Mouse (Mus musculus) CH12.LX (cell line): Measurements from ENCODE around the gene Tbc1d16. TPM values are rescaled to one million over a fixed set of nuclear protein-coding genes. Genes with fewer than 3 reads are reported as not detected.

Source experiments
- DNase-seq: peaks from one replicate; pipeline ENCODE4 v3.0.0-alpha.2; 2013; ENCODE audit errors: extremely low read depth
- H3K27ac ChIP-seq: 2 replicates; pipeline ENCODE4 v1.5.1; 2012; ENCODE audit warnings: low read depth, mild to moderate bottlenecking, control low read depth, moderate library complexity; ENCODE audit not compliant: insufficient read depth
- H3K27me3 ChIP-seq: replicated peaks from 2 replicates; pipeline ENCODE3; 2012; ENCODE audit warnings: inconsistent platforms
- H3K36me3 ChIP-seq, 2 experiments: replicated peaks in 1 of 2; 2 replicates each; pipeline versions ENCODE3 to v1.6.1; 2012; ENCODE audit warnings: inconsistent platforms in 1 of 2, low read length in 1 of 2, mild to moderate bottlenecking in 1 of 2, mixed read lengths in 1 of 2, moderate library complexity in 1 of 2; ENCODE audit not compliant: control insufficient read depth in 1 of 2, insufficient read depth in 1 of 2
- H3K4me1 ChIP-seq, 2 experiments: 2 replicates each; pipeline ENCODE4 v1.6.1; 2012; ENCODE audit warnings: inconsistent platforms in 1 of 2, moderate library complexity in 1 of 2; ENCODE audit not compliant: insufficient read depth in 2 of 2, control insufficient read depth in 1 of 2
- H3K4me2 ChIP-seq: 2 replicates; pipeline ENCODE4 v1.6.1; 2012; ENCODE audit warnings: low read depth, mild to moderate bottlenecking, control low read depth; ENCODE audit not compliant: poor library complexity, insufficient read depth, severe bottlenecking
- H3K4me3 ChIP-seq, 3 experiments: fragments of 150-350 bp in 1 of 3; sonication (generic) in 1 of 3; replicated peaks in 1 of 3; 2 replicates each; pipeline versions ENCODE3 to v1.5.1; 2011 to 2012; ENCODE audit warnings: low read depth in 2 of 3, low read length in 2 of 3, mild to moderate bottlenecking in 2 of 3, moderate library complexity in 2 of 3, control low read depth in 1 of 3, improper control_type of control experiment in 1 of 3, inconsistent platforms in 1 of 3, mixed read lengths in 1 of 3; ENCODE audit not compliant: poor library complexity in 1 of 3
- H3K79me2 ChIP-seq: replicated peaks from 2 replicates; pipeline ENCODE4 v1.6.1; 2012; ENCODE audit warnings: mild to moderate bottlenecking, moderate library complexity; ENCODE audit not compliant: control insufficient read depth, poor library complexity, insufficient read depth, severe bottlenecking; ENCODE audit errors: extremely low read depth
- H3K9ac ChIP-seq: 2 replicates; pipeline ENCODE4 v1.6.1; 2012; ENCODE audit warnings: low read depth, mild to moderate bottlenecking, control low read depth, moderate library complexity; ENCODE audit not compliant: insufficient read depth
- H3K9me3 ChIP-seq: replicated peaks from 2 replicates; pipeline ENCODE3; 2012; ENCODE audit warnings: low read length, inconsistent platforms, mixed read lengths
- BHLHE40 ChIP-seq: IDR thresholded peaks from 2 replicates; pipeline ENCODE4 v1.6.1; 2011; ENCODE audit warnings: mild to moderate bottlenecking, low read depth, low read length, improper control_type of control experiment
- CHD1 ChIP-seq: IDR thresholded peaks from 2 replicates; pipeline ENCODE4 v1.6.1; 2012; ENCODE audit warnings: low read depth, low read length, improper control_type of control experiment, inconsistent platforms
- CHD2 ChIP-seq: IDR thresholded peaks from 2 replicates; pipeline ENCODE4 v1.6.1; 2011; ENCODE audit warnings: low read length, improper control_type of control experiment
- CTCF ChIP-seq, 2 experiments: IDR thresholded peaks in 1 of 2; conservative IDR thresholded peaks in 1 of 2; 2 replicates each; pipeline ENCODE4 v1.5.1; 2011 to 2012; ENCODE audit warnings: low read depth in 2 of 2, low read length in 2 of 2, improper control_type of control experiment in 1 of 2, inconsistent platforms in 1 of 2, mild to moderate bottlenecking in 1 of 2, moderate library complexity in 1 of 2
- E2F4 ChIP-seq: IDR thresholded peaks from 2 replicates; pipeline ENCODE4 v1.6.1; 2011; ENCODE audit warnings: low read depth, low read length, improper control_type of control experiment; ENCODE audit not compliant: insufficient replicate concordance
- ELF1 ChIP-seq: IDR thresholded peaks from 2 replicates; pipeline ENCODE4 v1.6.1; 2014; ENCODE audit warnings: low read depth, mild to moderate bottlenecking, inconsistent platforms, low read length, improper control_type of control experiment
- EP300 ChIP-seq: IDR thresholded peaks from 2 replicates; pipeline ENCODE4 v1.6.1; 2011; ENCODE audit warnings: low read length, improper control_type of control experiment
- ETS1 ChIP-seq: conservative IDR thresholded peaks from 2 replicates; pipeline ENCODE4 v1.6.1; 2012; ENCODE audit warnings: low read depth, mild to moderate bottlenecking, inconsistent platforms, low read length, improper control_type of control experiment, moderate library complexity
- GABPA ChIP-seq: IDR thresholded peaks from 2 replicates; pipeline ENCODE4 v1.6.1; 2012; ENCODE audit warnings: low read depth, low read length, improper control_type of control experiment, inconsistent platforms; ENCODE audit not compliant: insufficient replicate concordance
- HCFC1 ChIP-seq: IDR thresholded peaks from 2 replicates; pipeline ENCODE4 v1.6.1; 2012; ENCODE audit warnings: low read depth, mild to moderate bottlenecking, inconsistent platforms, low read length, improper control_type of control experiment
- IRF4 ChIP-seq: IDR thresholded peaks from 2 replicates; pipeline ENCODE4 v1.6.1; 2014; ENCODE audit warnings: low read depth, mild to moderate bottlenecking, inconsistent platforms, low read length, improper control_type of control experiment
- JUN ChIP-seq: IDR thresholded peaks from 2 replicates; pipeline ENCODE4 v1.6.1; 2011; ENCODE audit warnings: low read depth, mild to moderate bottlenecking, low read length, improper control_type of control experiment, moderate library complexity; ENCODE audit not compliant: insufficient read depth
- JUND ChIP-seq: conservative IDR thresholded peaks from 2 replicates; pipeline ENCODE4 v1.6.1; 2011; ENCODE audit warnings: low read depth, low read length, improper control_type of control experiment
- KAT2A ChIP-seq: IDR thresholded peaks from 2 replicates; pipeline ENCODE4 v1.6.1; 2012; ENCODE audit warnings: low read length, improper control_type of control experiment, inconsistent platforms; ENCODE audit not compliant: insufficient replicate concordance
- MAFK ChIP-seq: IDR thresholded peaks from 2 replicates; pipeline ENCODE4 v1.6.1; 2011; ENCODE audit warnings: low read length, improper control_type of control experiment; ENCODE audit not compliant: insufficient replicate concordance
- MAX ChIP-seq: IDR thresholded peaks from 2 replicates; pipeline ENCODE4 v1.6.1; 2011; ENCODE audit warnings: low read length, improper control_type of control experiment
- MAZ ChIP-seq: IDR thresholded peaks from 2 replicates; pipeline ENCODE4 v1.6.1; 2012; ENCODE audit warnings: low read depth, mild to moderate bottlenecking, inconsistent platforms, low read length, improper control_type of control experiment, moderate library complexity
- MEF2A ChIP-seq: IDR thresholded peaks from 2 replicates; pipeline ENCODE4 v1.6.1; 2014; ENCODE audit warnings: low read depth, mild to moderate bottlenecking, inconsistent platforms, low read length, improper control_type of control experiment, borderline replicate concordance
- MXI1 ChIP-seq: IDR thresholded peaks from 2 replicates; pipeline ENCODE4 v1.6.1; 2011; ENCODE audit warnings: mild to moderate bottlenecking, low read depth, low read length, improper control_type of control experiment
- MYC ChIP-seq: IDR thresholded peaks from 2 replicates; pipeline ENCODE4 v1.6.1; 2011; ENCODE audit warnings: low read depth, mild to moderate bottlenecking, improper control_type of control experiment, low read length
- NELFE ChIP-seq: IDR thresholded peaks from 2 replicates; pipeline ENCODE4 v1.6.1; 2011; ENCODE audit warnings: low read depth, low read length, improper control_type of control experiment
- NRF1 ChIP-seq: IDR thresholded peaks from 2 replicates; pipeline ENCODE4 v1.6.1; 2014; ENCODE audit warnings: low read depth, mild to moderate bottlenecking, inconsistent platforms, low read length, improper control_type of control experiment, moderate library complexity
- PAX5 ChIP-seq: IDR thresholded peaks from 2 replicates; pipeline ENCODE4 v1.6.1; 2012; ENCODE audit warnings: low read length, inconsistent platforms, mixed read lengths
- POLR2A ChIP-seq: IDR thresholded peaks from 2 replicates; pipeline ENCODE4 v1.6.1; 2011; ENCODE audit warnings: low read depth, mild to moderate bottlenecking, improper control_type of control experiment, low read length
- POLR2AphosphoS2 ChIP-seq: IDR thresholded peaks from 2 replicates; pipeline ENCODE4 v1.6.1; 2011; ENCODE audit warnings: low read depth, low read length, improper control_type of control experiment
- RAD21 ChIP-seq: IDR thresholded peaks from 2 replicates; pipeline ENCODE4 v1.6.1; 2011; ENCODE audit warnings: low read depth, mild to moderate bottlenecking, low read length, improper control_type of control experiment, moderate library complexity
- RCOR1 ChIP-seq: conservative IDR thresholded peaks from 2 replicates; pipeline ENCODE4 v1.6.1; 2012; ENCODE audit warnings: low read depth, mild to moderate bottlenecking, inconsistent platforms, low read length, improper control_type of control experiment
- SIN3A ChIP-seq: IDR thresholded peaks from 2 replicates; pipeline ENCODE4 v1.6.1; 2012; ENCODE audit warnings: low read length, improper control_type of control experiment, inconsistent platforms
- SMC3 ChIP-seq: IDR thresholded peaks from 2 replicates; pipeline ENCODE4 v1.6.1; 2011; ENCODE audit warnings: low read depth, low read length, improper control_type of control experiment
- TBP ChIP-seq: conservative IDR thresholded peaks from 2 replicates; pipeline ENCODE4 v1.6.1; 2011; ENCODE audit warnings: low read depth, low read length, improper control_type of control experiment
- TCF12 ChIP-seq: IDR thresholded peaks from 2 replicates; pipeline ENCODE4 v1.6.1; 2014; ENCODE audit warnings: low read depth, mild to moderate bottlenecking, inconsistent platforms, low read length, improper control_type of control experiment
- UBTF ChIP-seq: IDR thresholded peaks from 2 replicates; pipeline ENCODE4 v1.6.1; 2012; ENCODE audit warnings: low read depth, mild to moderate bottlenecking, inconsistent platforms, low read length, improper control_type of control experiment, moderate library complexity
- USF1 ChIP-seq: IDR thresholded peaks from 2 replicates; pipeline ENCODE4 v1.6.1; 2014; ENCODE audit warnings: low read depth, mild to moderate bottlenecking, inconsistent platforms, low read length, improper control_type of control experiment
- USF2 ChIP-seq: conservative IDR thresholded peaks from 2 replicates; pipeline ENCODE4 v1.6.1; 2011; ENCODE audit warnings: low read depth, low read length, improper control_type of control experiment
- ZC3H11A ChIP-seq: IDR thresholded peaks from 2 replicates; pipeline ENCODE4 v1.6.1; 2012; ENCODE audit warnings: low read depth, mild to moderate bottlenecking, inconsistent platforms, low read length, improper control_type of control experiment
- ZKSCAN1 ChIP-seq: IDR thresholded peaks from 2 replicates; pipeline ENCODE4 v1.6.1; 2012; ENCODE audit warnings: low read depth, inconsistent platforms, low read length, improper control_type of control experiment, borderline replicate concordance
- ZMIZ1 ChIP-seq: IDR thresholded peaks from 2 replicates; pipeline ENCODE4 v1.6.1; 2012; ENCODE audit warnings: low read depth, mild to moderate bottlenecking, inconsistent platforms, low read length, improper control_type of control experiment
- ZNF384 ChIP-seq: IDR thresholded peaks from 2 replicates; pipeline ENCODE4 v1.6.1; 2012; ENCODE audit warnings: low read depth, low read length, improper control_type of control experiment, inconsistent platforms
- dilution Hi-C: fragments of 300-500 bp; cut with MboI; formaldehyde crosslinking; loops from 2 replicates; pipeline ENCODE4 v1.14.3; 2020; ENCODE audit warnings: low sequenced_read_pairs; ENCODE audit not compliant: extremely low pct_unique_long_range_greater_than_20kb, extremely low pct_ligation_motif_present
- in situ Hi-C: fragments of 300-500 bp; cut with MboI; formaldehyde crosslinking; loops from 3 replicates; pipeline ENCODE4 v1.14.3; 2019; ENCODE audit warnings: low sequenced_read_pairs, low pct_ligation_motif_present, low pct_unique_long_range_greater_than_20kb, mixed read lengths
- polyA plus RNA-seq: library from polyadenylated mRNA; unstranded; fragments of >175 nt; gene quantifications from 2 replicates; pipeline ENCODE4 v1.2.1, GENCODE M21; 2012; ENCODE audit warnings: low read depth; ENCODE audit not compliant: insufficient read length
- total RNA-seq, 2 experiments: library from RNA; depleted of rRNA; stranded (reverse); fragments of 300-350 nt in 1 of 2; fragments of >200 nt in 1 of 2; gene quantifications; 2 replicates each; pipeline ENCODE4 v1.2.3; 2012 to 2014

Tbc1d16 gene
- total and polyA plus RNA-seq, 3 experiments = 0.79 to 15.9 (median 2.7) TPM

DNA sequence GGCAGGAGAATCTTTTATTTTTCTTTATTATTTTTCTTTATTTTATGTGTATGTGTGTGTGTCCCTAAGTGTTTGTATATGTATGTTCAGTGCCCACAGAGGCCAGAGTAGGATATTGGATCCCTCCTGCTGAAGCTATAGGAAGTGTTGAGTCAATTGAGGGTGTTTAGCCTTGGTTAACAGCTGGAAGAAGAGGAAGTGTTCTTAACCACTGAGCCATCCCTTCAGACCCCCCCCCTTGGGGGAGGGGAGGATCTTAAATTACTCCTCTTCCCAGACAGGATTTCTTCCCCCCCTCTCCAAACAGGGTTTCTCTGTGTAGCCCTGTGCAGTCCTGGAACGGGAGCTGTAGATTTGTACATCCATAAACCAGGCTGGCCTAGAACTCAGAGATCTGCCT, 135.0 kb downstream of the Tbc1d16 start:
- Histone ChIP-seq H3K27me3 (peaks cover 47% of the 10 kb centered on the region), H3K4me2 (no peak overlapping the region), H3K79me2 (no peaks in the 10 kb centered on the region), H3K9ac (no peak overlapping the region), H3K9me3 (no peaks in the 10 kb centered on the region), H3K27ac (no peak overlapping the region), H3K4me1 (peaks cover 5 to 50% of the 10 kb centered on the region in 2 experiments; a peak in 3 of 4 replicates), H3K36me3 (no peaks in the 10 kb centered on the region), H3K4me3 (no peak overlapping the region)
- dilution Hi-C loops (no loop called here), in situ Hi-C loops (loop anchor here (5.0 kb wide), 3 partner anchors 34 to 99 kb away; no protein-coding TSS in a partner anchor)
- TF ChIP-seq CTCF (conservative IDR thresholded peaks at IDR 0.05 in 1 of 2, IDR thresholded peaks at IDR 0.05 in 1 of 2; ENCODE audit: low read depth in 2 of 2, low read length in 2 of 2) (no peak), JUND (no peak), ELF1 (0 out of 2 replicates have a peak, but pooled peaks have one; percentile 12), SIN3A (no peak), ZKSCAN1 (no peak), EP300 (peak; percentile 81), KAT2A (no peak), MYC (no peak), ZMIZ1 (no peak), MAX (no peak), BHLHE40 (peak; percentile 36; the same call in 1 of the 2 replicates), NELFE (no peak), TCF12 (0 out of 2 replicates have a peak, but pooled peaks have one; percentile 36), ZC3H11A (no peak), GABPA (no peak), MEF2A (0 out of 2 replicates have a peak, but pooled peaks have one; percentile 19), CHD1 (no peak), USF2 (no peak), RCOR1 (no peak), ZNF384 (no peak), NRF1 (no peak), MAFK (no peak), E2F4 (no peak), RAD21 (no peak; the same call in 1 of the 2 replicates), CHD2 (peak; percentile 56; the same call in 1 of the 2 replicates), MXI1 (no peak), POLR2A (no peak), MAZ (peak; percentile 70), ETS1 (peak; percentile 68), JUN (no peak), PAX5 (no peak), POLR2AphosphoS2 (no peak), UBTF (no peak), HCFC1 (no peak), USF1 (no peak), TBP (no peak), IRF4 (peak; percentile 43; the same call in 1 of the 2 replicates), SMC3 (no peak)
- DNase-seq = no peak
